Mouse (Mus musculus): Measurements from ENCODE around the gene Entpd5.

Entpd5 gene

GRCm38 (mm10) chr12:84336963-84337625, 71.7 kb downstream of the Entpd5 start:
- no peak for DNase-seq (ENCODE audit: low read depth, low spot score)

- no peak for DNase-seq (ENCODE audit: low read depth, low spot score)
These were observed 81.7 kb downstream of the Entpd5 start for GRCm38 (mm10) chr12:84327111-84327512.

Data from retina, postnatal 7 days (tissue).